Mouse (Mus musculus): Measurements from ENCODE around the gene Bdh1.
"Not testable (repeated sequence)": the region's sequence is repeated elsewhere in the genome, so short reads cannot be mapped to it uniquely, and the experiment has no call there.

Gene Bdh1

DNA sequence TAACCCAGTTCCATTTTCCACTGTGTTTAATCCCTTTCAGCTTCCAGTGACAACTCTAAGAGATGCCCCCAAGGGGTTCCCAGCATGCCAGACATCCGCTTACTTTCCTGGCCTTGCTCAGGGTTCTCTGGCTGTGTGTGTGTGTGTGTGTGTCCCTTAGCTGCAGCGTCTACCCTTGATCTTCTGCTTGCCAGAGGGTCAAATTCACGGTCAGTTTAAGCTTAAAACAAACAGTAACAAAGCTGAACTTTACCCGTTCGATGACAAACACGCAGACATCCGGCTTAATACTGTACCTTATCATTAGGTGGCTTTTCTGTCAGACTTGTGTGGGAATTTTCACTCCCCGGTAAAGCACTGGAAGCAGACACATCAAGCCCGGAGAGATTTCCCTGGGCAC, at the start of gene Bdh1:
Gene Bdh1 (plus strand): TSS at position 281 of the 400 bp plus-strand sequence.
- in situ Hi-C loops (cut with MseI, MboI) = no loop called here

DNA sequence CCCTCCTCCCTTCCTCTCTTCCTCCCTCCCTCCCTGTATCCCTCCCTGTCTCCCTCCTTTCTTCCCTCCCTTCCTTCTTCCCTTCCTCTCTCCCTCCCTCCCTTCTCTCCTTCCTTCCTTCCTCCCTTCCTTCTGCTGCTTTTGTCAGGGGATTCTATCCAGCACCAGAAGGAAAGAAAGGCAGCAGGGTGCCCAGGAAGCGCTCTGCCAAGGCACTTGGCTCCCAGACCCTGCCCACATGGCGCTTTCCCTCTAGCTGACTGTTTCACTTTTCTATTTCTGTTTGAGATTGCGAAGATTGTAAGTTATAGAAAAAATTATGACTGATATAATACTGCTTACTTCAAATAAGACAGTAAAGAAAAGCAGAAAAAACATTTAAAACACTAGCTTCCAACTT, 49.8 kb upstream of the Bdh1 start:
- in situ Hi-C loops (cut with MseI, MboI) = not testable (repeated sequence)

- in situ Hi-C loops (cut with MseI, MboI) = not testable (repeated sequence)
Measured at GRCm38 (mm10) chr16:31375877-31376582, 46.0 kb upstream of the Bdh1 start.

GRCm38 (mm10) chr16:31388269-31388668, 33.8 kb upstream of the Bdh1 start:
- in situ Hi-C loops (cut with MseI, MboI) = not testable (repeated sequence)

- in situ Hi-C loops (cut with MseI, MboI) = no loop called here
Measured at GRCm38 (mm10) chr16:31399231-31399630, 22.8 kb upstream of the Bdh1 start.

GRCm38 (mm10) chr16:31400908-31401692, 21.0 kb upstream of the Bdh1 start:
- in situ Hi-C loops (cut with MseI, MboI) = no loop called here

DNA sequence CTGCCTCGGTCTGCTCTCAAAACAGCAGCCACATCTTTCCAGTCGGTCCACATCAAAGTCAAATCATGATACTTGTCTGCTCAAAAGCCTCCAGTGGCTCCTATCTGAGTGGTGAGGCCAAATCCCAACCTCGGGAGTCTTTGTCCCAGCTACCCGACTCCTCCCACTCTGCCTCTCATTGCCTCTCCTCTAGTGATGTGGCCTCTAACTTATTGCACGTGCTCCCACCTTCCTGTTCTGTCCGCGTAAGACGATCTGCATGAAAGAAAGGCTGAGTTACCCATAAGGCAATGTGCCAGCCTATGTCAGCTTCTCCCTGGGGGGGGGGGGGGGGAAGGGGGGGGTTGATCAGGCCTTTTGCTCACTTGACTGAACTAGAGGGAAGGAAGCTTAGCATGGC, 20.0 kb upstream of the Bdh1 start:
- in situ Hi-C loops (cut with MseI, MboI) = no loop called here

- in situ Hi-C loops (cut with MseI, MboI) = no loop called here
Measured at GRCm38 (mm10) chr16:31403971-31404370, 18.1 kb upstream of the Bdh1 start.

GRCm38 (mm10) chr16:31405040-31405439, 17.0 kb upstream of the Bdh1 start:
- in situ Hi-C loops (cut with MseI, MboI) = no loop called here

DNA sequence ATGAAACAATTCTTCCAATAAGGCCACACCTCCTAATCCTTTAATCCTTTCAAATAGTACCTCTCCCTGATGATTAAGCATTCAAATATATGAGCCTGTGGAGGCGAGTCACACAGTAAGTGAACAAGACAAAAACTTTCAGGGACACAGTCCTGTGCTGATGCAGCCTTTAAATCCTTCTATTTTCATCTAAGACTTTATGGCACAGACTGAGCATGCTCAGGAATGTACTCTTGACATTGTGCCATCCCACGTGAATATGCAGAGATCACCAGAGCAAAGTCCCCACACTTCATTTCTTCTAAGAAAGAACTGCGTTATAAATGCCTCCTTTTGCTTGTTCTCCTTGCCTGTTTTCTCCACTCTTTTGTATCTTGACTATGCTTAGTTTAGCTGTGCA, 14.2 kb upstream of the Bdh1 start:
- in situ Hi-C loops (cut with MseI, MboI) = no loop called here

GRCm38 (mm10) chr16:31410969-31411368, 11.1 kb upstream of the Bdh1 start:
- in situ Hi-C loops (cut with MseI, MboI) = no loop called here

DNA sequence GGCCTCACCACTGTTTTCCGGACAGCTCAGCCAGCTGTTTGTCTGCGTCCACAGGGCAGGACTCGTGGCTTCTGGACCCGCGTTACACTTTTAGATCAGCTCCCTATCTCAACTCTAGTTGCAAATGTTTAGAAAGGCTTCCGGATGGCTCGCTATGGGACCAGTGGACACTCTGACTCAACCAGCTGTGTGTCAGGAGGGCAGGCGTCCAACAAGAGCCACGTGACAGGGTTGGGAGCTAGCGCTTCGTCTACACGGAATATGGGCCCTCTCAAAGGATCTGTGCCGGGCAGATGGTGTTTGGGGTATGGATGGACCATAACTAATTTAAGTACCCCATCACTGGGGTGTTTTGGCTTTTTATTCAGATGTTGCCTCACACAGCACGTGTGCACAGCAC, 9.8 kb upstream of the Bdh1 start:
- in situ Hi-C loops (cut with MseI, MboI) = no loop called here

GRCm38 (mm10) chr16:31413777-31414176, 8.3 kb upstream of the Bdh1 start:
- in situ Hi-C loops (cut with MseI, MboI) = no loop called here

DNA sequence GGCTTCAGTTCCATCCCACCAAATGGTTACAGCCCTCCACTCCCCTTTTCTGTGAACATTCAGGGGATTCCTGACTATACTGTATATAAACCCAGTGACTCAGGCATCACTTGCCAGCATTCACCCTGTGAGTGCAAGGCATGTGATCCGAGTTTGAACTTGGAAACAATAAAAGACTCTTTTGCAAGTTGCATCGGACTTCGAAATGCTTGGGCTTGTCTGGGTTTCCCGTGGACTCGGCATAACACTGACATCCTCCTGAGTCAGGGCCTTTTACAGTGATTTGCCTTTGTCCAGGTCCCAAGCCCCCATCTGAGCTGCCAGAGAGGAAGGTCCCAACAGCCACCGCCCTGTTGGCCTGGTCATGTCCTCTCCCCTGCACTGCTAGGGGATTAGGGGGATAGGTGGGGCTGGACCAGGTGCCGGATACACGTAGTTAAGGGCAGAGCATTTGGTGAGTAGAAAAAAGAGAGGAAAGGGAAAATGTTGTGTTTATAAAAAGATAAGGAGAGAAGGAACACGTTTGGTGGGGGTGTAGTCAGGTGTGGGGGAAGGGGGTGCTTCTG, 6.1 kb upstream of the Bdh1 start:
- in situ Hi-C loops (cut with MseI, MboI) = no loop called here

- in situ Hi-C loops (cut with MseI, MboI) = no loop called here
Measured at GRCm38 (mm10) chr16:31418704-31419103, 3.4 kb upstream of the Bdh1 start.

- in situ Hi-C loops (cut with MseI, MboI) = no loop called here
Measured at GRCm38 (mm10) chr16:31419457-31419856, 2.6 kb upstream of the Bdh1 start.

GRCm38 (mm10) chr16:31422722-31423121, 642 bp downstream of the Bdh1 start:
- in situ Hi-C loops (cut with MseI, MboI) = no loop called here

GRCm38 (mm10) chr16:31423368-31423767, 1.3 kb downstream of the Bdh1 start:
- in situ Hi-C loops (cut with MseI, MboI) = no loop called here

DNA sequence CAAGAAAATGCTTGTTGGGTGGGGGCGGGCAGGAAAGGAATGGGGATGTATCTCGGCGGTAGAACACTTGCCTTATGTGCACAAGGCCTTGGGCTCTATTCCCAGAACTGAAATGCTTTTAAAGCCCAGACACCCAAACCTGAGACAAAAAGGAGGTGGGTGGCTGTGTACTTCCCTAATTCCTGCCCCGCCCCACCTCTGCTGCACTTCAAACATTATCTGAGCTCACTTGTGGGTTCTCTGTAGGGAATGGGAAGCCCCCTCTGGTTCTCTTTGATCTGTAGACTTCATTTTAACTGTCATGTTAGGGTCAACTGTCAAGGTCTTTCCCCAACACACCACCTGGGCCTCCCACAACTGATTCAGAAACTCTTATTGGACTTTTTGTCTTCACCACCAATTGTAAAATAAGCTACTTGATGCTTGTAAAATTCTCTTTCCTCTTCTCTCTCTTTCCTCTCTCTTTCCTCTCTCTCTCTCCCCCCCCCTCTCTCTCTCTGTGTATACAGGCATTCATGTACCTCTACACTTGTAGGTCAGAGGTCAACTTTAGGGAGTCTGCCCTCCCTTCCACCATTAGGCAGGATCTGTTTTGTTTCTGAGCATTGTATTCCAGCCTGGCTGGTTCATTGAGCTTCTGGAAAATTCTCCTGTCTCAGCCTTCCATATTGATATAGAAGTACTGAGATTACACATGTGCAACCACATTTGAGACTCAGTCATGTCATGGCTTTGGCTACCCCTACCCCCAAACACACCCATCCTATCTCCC, 2.5 kb downstream of the Bdh1 start:
- in situ Hi-C loops (cut with MseI, MboI) = no loop called here

GRCm38 (mm10) chr16:31425508-31425907, 3.4 kb downstream of the Bdh1 start:
- in situ Hi-C loops (cut with MseI, MboI) = no loop called here

DNA sequence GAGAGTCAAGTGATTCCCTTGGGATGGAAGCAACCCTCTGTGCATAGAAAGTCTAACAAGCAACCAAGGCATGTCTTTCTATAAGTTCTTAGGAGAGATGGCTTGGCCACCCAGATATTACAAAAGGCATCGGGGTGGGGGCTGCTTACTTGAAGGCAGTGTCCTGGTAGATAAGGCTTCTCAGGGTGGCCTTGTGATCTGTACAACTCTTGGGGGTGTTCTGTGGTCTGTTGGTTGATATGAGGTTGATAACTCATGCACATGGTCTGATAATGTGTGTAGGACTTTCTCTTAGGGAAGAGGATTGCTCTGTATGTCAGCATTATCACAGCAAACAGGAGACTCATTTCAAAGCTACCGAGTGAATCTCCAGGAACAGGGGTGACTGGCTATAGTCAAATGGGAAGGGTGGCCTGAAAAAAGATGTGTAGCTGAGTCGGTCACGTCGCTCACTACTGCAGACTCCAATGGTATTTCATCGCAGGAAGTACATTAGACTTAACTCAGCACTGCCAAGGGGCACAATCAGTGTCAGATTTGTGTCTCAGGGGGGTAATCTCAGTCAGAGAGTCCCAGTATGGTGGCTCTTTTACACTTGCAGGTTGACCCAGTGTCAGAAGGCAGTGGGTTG, 4.5 kb downstream of the Bdh1 start:
- in situ Hi-C loops (cut with MseI, MboI) = no loop called here

GRCm38 (mm10) chr16:31428335-31428674, 6.2 kb downstream of the Bdh1 start:
- in situ Hi-C loops (cut with MseI, MboI) = no loop called here

Data from mouse trophoblast stem cell (cell line).